Mouse (Mus musculus) neural tube, embryonic 11.5 days (tissue): Measurements from ENCODE around the gene Ptges3l. TPM values are rescaled to one million over a fixed set of nuclear protein-coding genes. Genes with fewer than 3 reads are reported as not detected.
"Not testable (repeated sequence)": the region's sequence is repeated elsewhere in the genome, so short reads cannot be mapped to it uniquely, and the experiment has no call there.

Experiments used
- ATAC-seq: fragments of 200-750 bp; cut with Nextera tagmentation; 2 replicates; pipeline ENCODE4 v1.8.0; 2017; ENCODE audit warnings: moderate number of reproducible peaks, mild to moderate bottlenecking, moderate TSS enrichment, moderate library complexity; ENCODE audit not compliant: insufficient read depth, low FRiP score, low TSS enrichment
- DNase-seq: peaks from one replicate; pipeline ENCODE4 v3.0.0-alpha.2; 2015; ENCODE audit warnings: low spot score
- H3K27ac ChIP-seq: fragments of 300-500 bp; sonication (generic); 2 replicates; pipeline ENCODE4 v1.5.1; 2014; ENCODE audit warnings: low read depth, mild to moderate bottlenecking, low read length
- H3K27me3 ChIP-seq: fragments of 300-500 bp; sonication (generic); 2 replicates; pipeline ENCODE4 v1.6.1; 2014; ENCODE audit warnings: mild to moderate bottlenecking, low read length, mixed read lengths; ENCODE audit not compliant: control insufficient read depth, insufficient read depth
- H3K36me3 ChIP-seq: fragments of 300-500 bp; sonication (generic); 2 replicates; pipeline ENCODE4 v1.6.1; 2014; ENCODE audit warnings: mild to moderate bottlenecking, low read length, moderate library complexity, mixed read lengths; ENCODE audit not compliant: control insufficient read depth, insufficient read depth
- H3K4me1 ChIP-seq: fragments of 300-500 bp; sonication (generic); 2 replicates; pipeline ENCODE4 v1.6.1; 2014; ENCODE audit warnings: low read length, mixed read lengths; ENCODE audit not compliant: control insufficient read depth, insufficient read depth
- H3K4me2 ChIP-seq: fragments of 300-500 bp; sonication (generic); 2 replicates; pipeline ENCODE4 v1.6.1; 2014; ENCODE audit warnings: low read depth, mild to moderate bottlenecking, moderate library complexity
- H3K4me3 ChIP-seq: fragments of 300-500 bp; sonication (generic); 2 replicates; pipeline ENCODE4 v1.5.1; 2014; ENCODE audit warnings: low read depth, low read length
- H3K9ac ChIP-seq: fragments of 300-500 bp; sonication (generic); 2 replicates; pipeline ENCODE4 v1.6.1; 2014; ENCODE audit warnings: mild to moderate bottlenecking, low read length
- H3K9me3 ChIP-seq: fragments of 300-500 bp; sonication (generic); 2 replicates; pipeline ENCODE4 v1.6.1; 2016; ENCODE audit warnings: low read length; ENCODE audit not compliant: control insufficient read depth
- WGBS: fragments of 180-500 bp; shearing (Covaris S2); extraction: QIAGEN DNeasy Blood & Tissue Kit; methylation state at CpG from one replicate; pipeline ENCODE4 v1.1.7; 2014; 5-methylcytosine and 5-hydroxymethylcytosine counted together
- polyA plus RNA-seq: library from polyadenylated mRNA; unstranded; fragments of >200 nt; fragmentation: Nextera tagmentation; extraction: Ambion mirVana; gene quantifications from 2 replicates; pipeline ENCODE4 v1.2.1, GENCODE M21; 2014

Ptges3l gene
- polyA plus RNA-seq, 1 experiment from 2014 or later: 6.9 TPM

- under 1% methylated on average over 28 of the region's 31 CpGs for WGBS
- DNase-seq (no peak), ATAC-seq (no peak; the same call in 1 of the 2 replicates)
- Histone ChIP-seq H3K9me3 (no peaks in the 10 kb centered on the region), H3K27me3 (no peaks in the 10 kb centered on the region), H3K4me2 (peak overlapping the region; percentile 85), H3K9ac (peak overlapping the region; percentile 86), H3K4me3 (peak overlapping the region; percentile 80), H3K27ac (peak overlapping the region; percentile 80), H3K4me1 (peaks cover 25% of the 10 kb centered on the region), H3K36me3 (peaks cover 2% of the 10 kb centered on the region)
These were observed 43.1 kb upstream of the Ptges3l start for GRCm38 (mm10) chr11:101468263-101468688.

GRCm38 (mm10) chr11:101467477-101468262 lies 42.5 kb upstream of the Ptges3l start:
- peak; percentile 92 for DNase-seq
- peaks cover 30% of the 10 kb centered on the region for H3K4me1 ChIP-seq

GRCm38 (mm10) chr11:101466552-101466950 lies 41.4 kb upstream of the Ptges3l start:
- H3K4me3 ChIP-seq: peak overlapping the region; percentile 83; the same call in 1 of the 2 replicates
- H3K4me1 ChIP-seq: peaks cover 38% of the 10 kb centered on the region
- not testable (repeated sequence) for H3K9ac ChIP-seq, ATAC-seq, DNase-seq, H3K27me3 ChIP-seq, H3K27ac ChIP-seq, H3K36me3 ChIP-seq, H3K9me3 ChIP-seq
- WGBS: 64% methylated on average over 5 of the region's 5 CpGs
- H3K4me2 ChIP-seq: peak overlapping the region; percentile 92

More at GRCm38 (mm10) chr11:101467477-101468262, 42.5 kb upstream of the Ptges3l start:
- peak; percentile 55 for ATAC-seq
- Histone ChIP-seq H3K4me2 (peak overlapping the region; percentile 85), H3K27ac (peak overlapping the region; percentile 80), H3K9ac (peak overlapping the region; percentile 86), H3K4me3 (peak overlapping the region; percentile 80), H3K36me3 (peaks cover 2% of the 10 kb centered on the region), H3K27me3 (no peaks in the 10 kb centered on the region), H3K9me3 (no peaks in the 10 kb centered on the region)
- under 1% methylated on average over 48 of the region's 54 CpGs for WGBS

GRCm38 (mm10) chr11:101465869-101466551 lies 40.9 kb upstream of the Ptges3l start, which contains the start of gene Vat1:
Gene Vat1 (minus strand): TSS chr11:101466230.
- H3K4me1 ChIP-seq: peaks cover 37% of the 10 kb centered on the region

GRCm38 (mm10) chr11:101465101-101465868 lies 40.2 kb upstream of the Ptges3l start:
- Histone ChIP-seq H3K4me2 (peak overlapping the region; percentile 92), H3K27me3 (no peaks in the 10 kb centered on the region), H3K4me3 (peak overlapping the region; percentile 83), H3K9ac (peak overlapping the region; percentile 72), H3K9me3 (no peaks in the 10 kb centered on the region), H3K27ac (peak overlapping the region; percentile 73), H3K36me3 (peaks cover 2% of the 10 kb centered on the region; the same call in 1 of the 2 replicates), H3K4me1 (peaks cover 36% of the 10 kb centered on the region)
- ATAC-seq: 0 out of 2 replicates have a peak, but pooled peaks have one; percentile 15
- under 1% methylated on average over 51 of the region's 51 CpGs for WGBS
- peak; percentile 69 for DNase-seq

More at GRCm38 (mm10) chr11:101465869-101466551, 40.9 kb upstream of the Ptges3l start, which contains the start of gene Vat1:
- DNase-seq: peak; percentile 75
- peak within 1 kb of the TSS; percentile 72 for H3K9ac ChIP-seq
- H3K27ac ChIP-seq: peak within 1 kb of the TSS; percentile 73
- H3K4me3 ChIP-seq: peak within 1 kb of the TSS; percentile 83
- H3K9me3 ChIP-seq: no peaks in the 10 kb centered on the region
- WGBS: 1% methylated on average over 57 of the region's 60 CpGs
- ATAC-seq: peak; percentile 24; the same call in 1 of the 2 replicates
- peak within 1 kb of the TSS; percentile 92 for H3K4me2 ChIP-seq
- H3K27me3 ChIP-seq: no peaks in the 10 kb centered on the region
- peaks cover 2% of the 10 kb centered on the region for H3K36me3 ChIP-seq

GRCm38 (mm10) chr11:101464211-101465100 lies 39.3 kb upstream of the Ptges3l start, which contains the start of gene Rnd2:
Gene Rnd2 (plus strand): TSS chr11:101464999.
- Histone ChIP-seq H3K9ac (peak within 1 kb of the TSS; percentile 72), H3K4me3 (peak within 1 kb of the TSS; percentile 83), H3K27me3 (no peaks in the 10 kb centered on the region), H3K4me2 (peak within 1 kb of the TSS; percentile 92), H3K36me3 (peaks cover 4% of the 10 kb centered on the region; the same call in 1 of the 2 replicates), H3K27ac (peak within 1 kb of the TSS; percentile 73), H3K4me1 (peaks cover 33% of the 10 kb centered on the region), H3K9me3 (no peaks in the 10 kb centered on the region)
- 12% methylated on average over 12 of the region's 12 CpGs for WGBS
- DNase-seq: peak; percentile 22
- no peak for ATAC-seq

GRCm38 (mm10) chr11:101462583-101463440 lies 37.7 kb upstream of the Ptges3l start:
- Histone ChIP-seq H3K27me3 (no peaks in the 10 kb centered on the region), H3K9ac (no peak overlapping the region), H3K27ac (no peak overlapping the region), H3K4me3 (no peak overlapping the region), H3K36me3 (peaks cover 4% of the 10 kb centered on the region; the same call in 1 of the 2 replicates), H3K4me2 (peak overlapping the region; percentile 92), H3K9me3 (no peaks in the 10 kb centered on the region), H3K4me1 (peaks cover 26% of the 10 kb centered on the region)
- 0 out of 2 replicates have a peak, but pooled peaks have one; percentile 58 for ATAC-seq
- WGBS: 37% methylated on average over 13 of the region's 13 CpGs
- DNase-seq: peak; percentile 50
